Mouse (Mus musculus): Measurements from ENCODE around the gene Ier2.

Gene Ier2

GRCm38 (mm10) chr8:84661458-84661871, 1.2 kb downstream of the Ier2 start:
- no peak for DNase-seq

DNA sequence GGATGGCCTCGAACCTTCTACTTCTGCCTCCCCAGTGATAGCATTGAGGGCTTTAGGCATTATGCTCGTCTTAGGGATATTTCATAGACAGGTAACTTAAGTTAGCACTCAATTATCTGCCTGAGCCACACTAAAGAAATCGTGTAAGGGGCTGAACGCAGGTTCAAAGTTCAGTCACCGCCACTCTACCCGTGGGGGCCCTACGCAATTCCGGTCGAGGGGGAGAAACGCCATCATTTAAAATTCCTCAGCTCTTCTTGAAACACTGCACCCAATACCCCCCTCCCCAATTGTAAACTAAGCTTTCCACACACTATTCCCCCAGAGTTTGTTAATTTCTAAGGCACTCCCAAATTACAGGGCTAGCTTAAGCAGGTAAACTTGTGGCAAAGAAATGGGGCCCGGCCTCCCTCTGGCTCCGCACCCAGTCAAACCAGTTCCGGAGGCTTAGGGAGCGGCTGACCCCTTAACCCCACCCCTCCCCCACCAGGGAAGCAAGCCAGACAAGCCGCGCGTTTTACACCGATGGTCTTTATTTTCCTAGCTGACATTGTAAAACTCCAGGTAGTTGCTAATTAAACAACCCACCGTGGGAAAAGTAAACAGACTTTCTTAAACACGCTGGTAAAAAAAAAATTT, 1.7 kb downstream of the Ier2 start:
- DNase-seq = no peak

DNA sequence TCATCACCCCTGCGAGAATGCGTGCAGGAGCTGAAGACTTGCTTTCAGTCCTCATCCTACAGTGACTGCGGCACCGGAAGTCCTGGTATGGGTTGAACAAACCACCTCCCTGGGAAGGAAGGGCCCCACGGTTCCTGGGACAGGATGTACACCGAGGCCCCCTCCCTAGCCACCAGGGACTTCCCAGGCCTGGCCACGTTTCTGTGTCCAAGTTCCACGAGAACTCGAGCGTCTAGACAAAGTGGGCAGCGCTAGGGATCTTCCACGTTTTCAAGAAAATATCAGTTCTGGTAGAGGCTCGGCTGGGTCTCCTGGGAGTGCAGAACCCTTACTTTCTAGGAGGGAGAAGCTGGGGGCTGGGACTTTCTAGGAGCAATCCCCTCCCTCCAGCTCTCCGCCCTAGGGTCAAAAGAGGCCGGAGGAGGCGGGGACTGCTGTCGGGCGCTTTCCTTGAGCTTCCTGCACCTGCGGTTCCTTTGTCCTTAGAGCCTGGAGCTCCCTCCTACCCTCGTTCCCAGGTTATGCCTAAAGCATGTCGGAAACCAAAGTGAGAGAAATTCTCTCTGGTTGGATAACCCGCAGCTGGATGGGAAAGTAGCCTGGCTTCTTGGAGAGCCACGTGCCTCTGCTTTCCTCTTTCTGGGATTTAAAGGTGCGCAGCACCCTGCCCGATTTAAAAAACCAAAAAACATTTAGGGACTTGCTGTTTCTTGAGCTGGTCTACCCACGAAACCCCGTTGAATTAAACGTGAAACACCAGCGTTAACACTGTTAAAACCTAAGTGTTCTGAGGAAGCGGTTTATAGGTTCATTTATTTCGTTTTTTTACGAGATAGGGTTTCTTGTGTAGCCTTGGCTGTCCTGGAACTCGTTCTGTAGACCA, 2.5 kb downstream of the Ier2 start:
- DNase-seq = no peak

DNA sequence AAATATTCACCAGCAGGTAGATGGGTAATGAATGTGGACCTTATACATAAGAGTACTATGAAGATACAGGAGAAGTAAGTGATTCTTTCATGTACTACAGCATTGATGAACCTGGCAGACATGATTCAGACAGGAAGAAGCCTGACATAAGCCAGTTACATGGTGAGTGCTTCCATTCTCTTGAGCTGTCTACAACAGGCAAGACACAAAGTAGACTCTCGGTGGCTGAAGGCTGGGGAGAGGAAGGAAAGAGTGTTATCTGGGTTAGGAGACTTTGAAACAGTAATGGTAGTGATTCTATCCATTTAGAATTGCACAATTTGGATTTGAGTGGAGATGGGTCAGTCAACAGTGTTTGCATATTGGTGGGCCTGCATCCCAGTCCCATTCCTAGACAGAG, 3.7 kb downstream of the Ier2 start:
- no peak for DNase-seq

- no peak for DNase-seq
Observed at GRCm38 (mm10) chr8:84657680-84658079, 5.0 kb downstream of the Ier2 start.

DNA sequence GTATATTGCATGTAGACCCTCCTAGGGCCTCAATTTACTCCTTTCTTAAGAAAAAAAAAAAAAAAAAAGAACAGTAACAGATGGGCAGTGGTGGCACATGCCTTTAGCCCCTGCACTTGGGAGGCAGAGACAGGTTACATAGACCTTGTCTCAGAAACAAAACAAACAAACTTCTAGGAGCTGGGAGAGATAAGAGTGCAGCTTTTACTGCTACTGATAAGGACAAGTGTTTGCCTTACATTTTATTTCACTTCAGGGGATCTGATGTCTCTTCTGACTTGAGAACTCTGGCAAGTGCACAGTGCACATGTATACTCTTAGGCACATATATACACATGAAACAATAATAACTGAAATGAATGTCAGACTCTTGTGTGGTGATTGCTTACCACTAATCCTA, 5.4 kb downstream of the Ier2 start:
- no peak for DNase-seq

DNA sequence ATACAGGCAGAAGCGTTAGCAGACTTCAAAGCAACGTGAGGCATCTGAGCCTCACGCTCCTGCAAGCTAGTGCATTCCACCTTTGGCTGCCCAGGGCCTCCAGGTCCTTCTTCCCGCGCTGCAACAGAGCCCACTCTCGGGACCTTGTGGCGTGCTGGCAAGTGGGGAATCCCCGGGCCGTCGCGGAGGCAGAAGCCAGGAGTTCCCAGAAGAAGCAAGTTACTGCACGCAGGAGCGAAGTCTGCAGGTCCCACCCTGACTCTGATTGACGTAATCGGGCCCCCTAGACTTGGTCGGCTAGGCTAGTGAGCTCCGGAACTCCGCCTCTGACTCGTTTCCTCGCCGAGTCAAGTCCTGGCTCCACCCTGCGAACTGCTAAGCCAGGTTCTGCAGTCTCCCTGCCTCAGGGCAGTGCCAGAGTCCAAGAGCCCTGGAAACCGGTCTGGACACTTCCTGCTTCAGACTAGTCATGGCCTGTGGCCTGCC, 6.0 kb downstream of the Ier2 start:
- no peak for DNase-seq

GRCm38 (mm10) chr8:84656191-84656525, 6.5 kb downstream of the Ier2 start:
- no peak for DNase-seq

GRCm38 (mm10) chr8:84655336-84656190, 7.1 kb downstream of the Ier2 start:
- DNase-seq = no peak

- DNase-seq = no peak
Observed at GRCm38 (mm10) chr8:84654597-84654996, 8.1 kb downstream of the Ier2 start.

DNA sequence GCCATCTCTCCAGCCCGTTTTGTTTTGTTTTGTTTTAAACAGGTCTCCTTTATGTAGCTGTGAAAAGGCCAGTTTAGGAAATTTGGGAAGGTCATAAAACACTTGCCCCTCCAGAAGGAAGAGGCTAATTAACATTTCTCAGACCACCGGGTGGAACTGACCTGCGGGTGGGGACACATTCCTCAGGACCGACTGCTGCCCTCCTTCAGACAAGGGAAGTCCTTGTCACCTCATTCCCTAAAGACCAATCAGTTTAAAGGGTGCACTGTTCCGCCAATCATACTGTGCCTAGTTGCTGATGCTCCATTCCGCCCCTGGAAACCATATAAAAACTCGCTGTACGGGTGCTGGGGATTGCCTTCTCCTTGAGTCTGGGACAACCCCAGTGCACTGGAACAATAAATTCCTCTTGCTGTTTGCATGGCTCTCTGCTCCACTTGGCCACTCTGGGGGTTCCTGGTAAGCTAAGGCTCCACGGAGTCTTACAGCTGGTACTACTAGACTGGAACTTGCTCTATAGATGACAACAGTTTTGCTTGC, 9.5 kb downstream of the Ier2 start:
- no peak for DNase-seq

- DNase-seq = no peak
Observed at GRCm38 (mm10) chr8:84650213-84650612, 12.4 kb downstream of the Ier2 start.

- no peak for DNase-seq
Observed at GRCm38 (mm10) chr8:84647461-84647901, 15.2 kb downstream of the Ier2 start.

DNA sequence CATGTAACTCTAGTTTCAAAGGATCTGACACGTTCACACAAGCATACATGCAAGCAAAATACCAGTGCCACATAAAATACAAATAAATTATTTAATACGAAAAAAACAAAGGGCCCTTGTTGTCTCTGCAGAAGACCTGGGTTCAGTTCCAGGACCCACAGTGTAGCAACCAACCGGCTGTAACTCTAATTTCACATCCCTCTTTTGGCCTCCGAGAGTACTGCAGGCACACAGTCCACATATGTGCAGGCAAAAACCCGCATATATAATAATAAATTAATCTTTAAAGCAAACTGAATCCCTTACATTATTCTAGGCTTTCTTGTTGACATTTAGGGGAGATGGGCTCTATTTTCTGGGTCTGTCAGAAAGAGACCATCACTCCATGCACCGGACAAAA, 15.9 kb downstream of the Ier2 start:
- DNase-seq = no peak

DNA sequence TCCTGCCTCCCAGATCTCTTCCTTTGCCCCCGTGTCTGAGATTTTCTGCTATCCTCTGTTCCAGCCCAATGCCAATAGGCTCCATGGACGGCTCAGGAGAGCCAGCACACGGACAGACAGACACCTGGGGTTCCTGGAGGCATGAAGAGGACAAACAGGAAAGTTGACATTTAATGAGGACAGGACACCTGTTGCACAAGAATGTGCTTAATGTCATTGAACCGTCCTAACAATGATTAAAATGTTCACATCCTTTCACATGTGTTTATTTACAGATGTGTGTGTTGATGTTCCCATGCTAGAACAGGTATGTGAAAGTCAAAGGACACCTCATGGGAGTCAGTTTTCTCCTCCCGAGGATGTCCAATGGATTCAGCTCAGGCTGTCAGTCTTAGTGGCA, 19.6 kb downstream of the Ier2 start:
- no peak for DNase-seq

GRCm38 (mm10) chr8:84641578-84642361, 20.9 kb downstream of the Ier2 start:
- DNase-seq = no peak

GRCm38 (mm10) chr8:84640617-84641294, 21.9 kb downstream of the Ier2 start:
- no peak for DNase-seq

DNA sequence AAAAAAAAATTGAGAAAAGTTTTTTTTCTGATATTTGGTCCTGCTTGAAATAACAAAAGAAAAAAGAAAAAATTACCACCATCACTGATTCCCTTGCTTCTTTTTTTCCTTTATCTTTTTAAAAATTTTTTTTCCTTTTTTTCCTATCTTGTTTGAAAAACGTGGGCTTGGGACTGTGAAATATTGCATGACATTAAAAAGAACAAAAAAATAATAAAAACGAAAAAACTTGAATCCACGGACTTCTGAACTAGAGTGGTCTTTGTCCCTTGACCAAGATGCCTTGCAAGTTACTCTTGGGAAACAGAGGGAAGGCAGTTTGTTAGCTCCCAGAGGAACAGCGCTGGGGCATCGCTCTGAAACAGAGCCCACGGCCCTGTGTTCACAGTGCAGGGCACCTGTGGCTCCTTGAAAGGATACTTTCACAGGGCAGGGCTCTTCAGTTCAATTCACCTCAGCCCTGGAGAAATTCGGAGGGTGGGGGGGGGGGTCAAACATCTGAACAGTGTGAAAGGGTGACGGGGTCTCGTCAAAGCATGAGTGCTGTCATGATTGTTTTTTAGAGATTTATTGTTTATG, 22.6 kb downstream of the Ier2 start:
- no peak for DNase-seq

DNA sequence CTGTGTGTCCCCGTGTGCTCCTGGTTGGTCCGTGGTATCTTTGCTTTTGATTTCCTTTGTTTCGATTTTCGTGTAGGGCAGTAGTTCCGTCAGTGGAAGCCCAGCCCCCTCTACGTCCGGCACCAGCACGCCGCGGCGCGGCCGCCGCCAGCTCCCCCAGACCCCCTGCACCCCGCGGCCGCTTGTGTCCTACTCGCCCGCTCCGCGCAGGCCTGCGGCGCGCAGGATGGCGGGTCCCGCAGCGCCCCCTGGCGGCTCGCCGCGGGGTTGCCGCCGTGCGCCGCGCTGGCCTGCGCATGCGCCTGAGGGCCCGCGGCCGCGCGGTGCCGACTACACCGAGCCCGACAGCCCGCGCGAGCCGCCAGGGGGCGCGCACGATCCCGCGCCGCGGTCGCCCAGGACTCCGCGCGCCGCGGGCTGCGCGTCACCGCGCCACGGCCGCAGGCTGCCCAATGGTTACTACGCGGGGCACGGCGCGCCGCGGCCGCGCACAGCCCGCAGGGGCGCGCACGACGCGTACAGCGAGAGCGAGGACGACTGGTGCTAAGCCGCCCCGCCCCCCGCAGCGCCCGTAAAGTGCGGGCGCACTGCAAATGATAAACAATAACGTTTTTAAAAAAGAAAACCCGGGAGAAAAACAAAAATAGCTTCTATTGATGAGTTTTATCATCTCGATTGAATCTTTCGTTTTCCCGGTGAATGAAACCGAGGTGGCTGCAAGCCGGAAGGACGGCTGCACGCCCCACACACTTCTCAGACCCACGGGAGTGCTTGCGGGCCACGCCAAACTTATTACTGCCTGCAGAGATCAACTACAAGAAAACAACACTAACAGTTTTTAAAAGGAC, 23.3 kb downstream of the Ier2 start:
- peak; percentile 92 for DNase-seq

- DNase-seq = peak; percentile 46
Observed at GRCm38 (mm10) chr8:84638555-84639161, 24.0 kb downstream of the Ier2 start.

Measured in right cerebral cortex, postnatal 4 days (tissue).